Mouse (Mus musculus) C2C12 (cell line): ENCODE results near the gene Rnf149.

ENCODE experiments used
- CEBPB ChIP-seq: IDR thresholded peaks from one replicate; pipeline ENCODE4 v1.6.1; 2011; ENCODE audit warnings: low read depth, mild to moderate bottlenecking, control low read depth, moderate library complexity
- CTCF ChIP-seq: IDR thresholded peaks from one replicate; pipeline ENCODE4 v1.5.1; 2011; ENCODE audit not compliant: control insufficient read depth, insufficient read depth, insufficient read length
- MAX ChIP-seq: IDR thresholded peaks from one replicate; pipeline ENCODE4 v1.6.1; 2011; ENCODE audit warnings: mild to moderate bottlenecking, control low read depth
- MYOG ChIP-seq: IDR thresholded peaks from one replicate; pipeline ENCODE4 v1.6.1; 2011; ENCODE audit not compliant: control insufficient read depth, insufficient read length; ENCODE audit errors: extremely low read depth
- USF1 ChIP-seq: IDR thresholded peaks from one replicate; pipeline ENCODE4 v1.6.1; 2011; ENCODE audit warnings: low read depth, mild to moderate bottlenecking, control low read depth, moderate library complexity

- TF ChIP-seq CTCF (no peak), MAX (no peak), MYOG (no peak), USF1 (no peak), CEBPB (no peak)
Observed at GRCm38 (mm10) chr1:39623106-39623505, 45.9 kb upstream of the Rnf149 start.
